Mouse (Mus musculus) myocyte (in vitro differentiated cells): ENCODE results near the gene Lrrc4.

Experiments used
- CEBPB ChIP-seq: IDR thresholded peaks from 2 replicates; pipeline ENCODE4 v1.6.1; 2011; ENCODE audit warnings: mild to moderate bottlenecking, moderate library complexity; ENCODE audit not compliant: poor library complexity, insufficient read depth, severe bottlenecking
- E2F4 ChIP-seq: IDR thresholded peaks from one replicate; pipeline ENCODE4 v1.6.1; 2011; ENCODE audit warnings: mild to moderate bottlenecking, control low read depth, moderate library complexity; ENCODE audit not compliant: insufficient read depth
- MAX ChIP-seq: IDR thresholded peaks from one replicate; pipeline ENCODE4 v1.6.1; 2011; ENCODE audit warnings: low read depth, mild to moderate bottlenecking, control low read depth
- MYOD1 ChIP-seq, 3 experiments: IDR thresholded peaks; one replicate each; pipeline ENCODE4 v1.6.1; 2011; ENCODE audit warnings: control low read depth in 2 of 3, low read depth in 2 of 3, mild to moderate bottlenecking in 2 of 3, moderate library complexity in 1 of 3; ENCODE audit not compliant: insufficient read length in 2 of 3, control insufficient read depth in 1 of 3
- MYOG ChIP-seq, 3 experiments: IDR thresholded peaks; one replicate each; pipeline ENCODE4 v1.6.1; 2011; ENCODE audit warnings: control low read depth in 2 of 3, low read depth in 2 of 3, mild to moderate bottlenecking in 2 of 3; ENCODE audit not compliant: insufficient read length in 2 of 3, control insufficient read depth in 1 of 3, insufficient read depth in 1 of 3
- POLR2A ChIP-seq: IDR thresholded peaks from one replicate; pipeline ENCODE4 v1.6.1; 2011; ENCODE audit warnings: low read depth, mild to moderate bottlenecking, control low read depth, moderate library complexity; ENCODE audit not compliant: insufficient read length
- POLR2AphosphoS2 ChIP-seq: IDR thresholded peaks from one replicate; pipeline ENCODE4 v1.6.1; 2011; ENCODE audit warnings: low read depth, control low read depth; ENCODE audit not compliant: insufficient read length
- SRF ChIP-seq: IDR thresholded peaks from one replicate; pipeline ENCODE4 v1.6.1; 2011; ENCODE audit warnings: low read depth; ENCODE audit not compliant: control insufficient read depth, insufficient read length
- TCF12 ChIP-seq: IDR thresholded peaks from one replicate; pipeline ENCODE4 v1.6.1; 2011; ENCODE audit warnings: mild to moderate bottlenecking, control low read depth; ENCODE audit not compliant: poor library complexity, insufficient read depth, severe bottlenecking
- TCF3 ChIP-seq: IDR thresholded peaks from one replicate; pipeline ENCODE4 v1.6.1; 2011; ENCODE audit warnings: low read depth, control low read depth; ENCODE audit not compliant: insufficient read length
- USF1 ChIP-seq: IDR thresholded peaks from one replicate; pipeline ENCODE4 v1.6.1; 2011; ENCODE audit warnings: low read depth, mild to moderate bottlenecking, control low read depth, moderate library complexity

DNA sequence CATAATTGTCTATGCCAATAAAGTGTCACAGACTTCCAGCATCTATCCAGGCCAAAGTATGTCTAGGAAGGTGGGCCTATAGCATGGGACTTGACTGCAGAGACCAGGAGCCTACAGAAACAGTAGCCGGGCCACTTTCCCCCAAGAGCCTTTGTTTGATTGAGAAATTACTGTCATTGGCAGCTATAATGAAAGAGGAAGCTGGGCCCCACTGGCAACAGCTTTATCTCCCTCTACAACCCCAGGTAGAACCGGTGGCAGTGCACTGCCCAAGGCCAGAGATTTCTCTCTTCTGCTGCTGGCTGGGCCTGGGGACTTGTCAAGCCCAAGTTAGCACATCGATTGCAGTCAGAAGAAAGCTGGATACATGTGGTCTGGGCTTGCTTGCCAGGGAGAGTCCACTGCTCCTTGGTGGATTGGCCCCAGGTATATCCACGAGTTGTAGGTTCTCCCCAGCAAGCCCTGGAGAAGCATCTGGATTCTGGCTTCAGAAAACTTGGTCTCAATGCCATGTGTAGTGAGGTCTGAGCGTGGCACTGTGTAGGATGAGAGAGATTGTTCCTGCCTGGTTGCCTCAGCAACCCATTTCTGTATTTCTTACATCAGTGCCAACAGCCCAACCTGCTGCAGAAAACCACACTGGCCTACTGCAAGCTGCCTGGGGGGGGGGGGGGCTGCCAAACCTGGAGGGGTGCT lies 40.3 kb upstream of the Lrrc4 start:
- TF ChIP-seq POLR2A (no peak), TCF12 (no peak), USF1 (no peak), MYOG (IDR thresholded peaks at IDR 0.05; ENCODE audit: control insufficient read depth in 1 of 3, insufficient read depth in 1 of 3, insufficient read length in 2 of 3, low read depth in 2 of 3) (no peak), MAX (no peak), CEBPB (no peak), E2F4 (no peak), SRF (no peak), POLR2AphosphoS2 (no peak), TCF3 (no peak), MYOD1 (IDR thresholded peaks at IDR 0.05; ENCODE audit: control insufficient read depth in 1 of 3, insufficient read length in 2 of 3, low read depth in 2 of 3) (no peak)
